In the genomic region with DNA sequence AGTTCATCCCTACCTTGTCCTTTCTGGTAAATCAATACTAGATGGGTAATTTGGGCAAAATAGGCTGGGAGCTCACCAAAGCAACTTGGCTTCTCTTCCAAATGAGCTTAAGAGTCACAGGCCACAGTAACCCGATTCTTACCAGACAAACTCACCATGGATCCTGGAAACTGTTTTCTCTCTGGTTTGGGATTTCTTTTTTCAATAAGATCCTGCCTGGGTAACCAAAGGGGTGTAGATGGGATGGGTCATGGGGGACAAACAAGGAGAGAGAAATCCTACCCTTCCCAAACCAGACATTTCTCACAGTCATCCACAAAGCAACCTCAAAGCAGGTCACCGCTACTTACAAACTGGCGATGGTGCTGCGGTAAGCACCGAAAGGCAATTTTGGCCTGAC, we compare ENCODE assay signal across 17 mouse cellular contexts.
DNase-seq lines count a peak whose midpoint lies in the region; ATAC-seq lines count a peak whose summit lies in the region.
"Had no signal": no experiment of that assay in that cellular context is flagged by ENCODE, and none has a peak within 500 bp of the region (broad histone marks: within the 10 kb centered on the region; RNA-seq: fewer than 3 reads in every experiment).

No protein-coding gene starts in this region.

- no peak overlapping the region for H3K4me3 ChIP-seq in lung, embryonic 16.5 days (ENCODE audit: low read length)
- H3K4me3 ChIP-seq in embryonic facial prominence, embryonic 14.5 days (ENCODE audit: low read depth, low read length), result no peak overlapping the region
- no peak overlapping the region for H3K4me3 ChIP-seq in embryonic facial prominence, embryonic 15.5 days (replicated peaks)
- no peak overlapping the region for H3K4me3 ChIP-seq in stomach, embryonic 16.5 days (replicated peaks; ENCODE audit: low read length)
- H3K4me3 ChIP-seq: forebrain, embryonic 13.5 days; forebrain, embryonic 15.5 days had no signal

- 87% methylated on average over 5 of the region's 5 CpGs for WGBS in lung, embryonic 16.5 days
- WGBS in embryonic facial prominence, embryonic 14.5 days, result 68% methylated on average over 5 of the region's 5 CpGs
- WGBS in embryonic facial prominence, embryonic 15.5 days, result 71% methylated on average over 5 of the region's 5 CpGs
- WGBS in stomach, embryonic 16.5 days, result 93% methylated on average over 5 of the region's 5 CpGs

- ATAC-seq in lung, embryonic 16.5 days (ENCODE audit: low read depth), result no peak
- no peak for ATAC-seq in embryonic facial prominence, embryonic 14.5 days (ENCODE audit: low read depth)
- ATAC-seq in embryonic facial prominence, embryonic 15.5 days (ENCODE audit: insufficient number of reproducible peaks, low FRiP score, low TSS enrichment, low read depth), result peak; percentile 51; the same call in 1 of the 2 replicates
- no peak for ATAC-seq in stomach, embryonic 16.5 days (ENCODE audit: insufficient read depth, low FRiP score)
- ATAC-seq: forebrain, embryonic 13.5 days; forebrain, embryonic 15.5 days; forebrain, postnatal 0 days had no signal

- no peak overlapping the region for H3K4me2 ChIP-seq in lung, embryonic 16.5 days (ENCODE audit: low read depth, low read length)
- no peak overlapping the region for H3K4me2 ChIP-seq in embryonic facial prominence, embryonic 14.5 days (ENCODE audit: low read depth, low read length)
- H3K4me2 ChIP-seq in embryonic facial prominence, embryonic 15.5 days (replicated peaks), result no peak overlapping the region
- H3K4me2 ChIP-seq in stomach, embryonic 16.5 days (ENCODE audit: low read depth, low read length), result no peak overlapping the region
- H3K4me2 ChIP-seq: forebrain, embryonic 13.5 days; forebrain, embryonic 15.5 days had no signal

- H3K27me3 ChIP-seq in lung, embryonic 16.5 days (ENCODE audit: control insufficient read depth, insufficient read depth, low read depth, low read length), result no peaks in the 10 kb centered on the region
- H3K27me3 ChIP-seq in embryonic facial prominence, embryonic 14.5 days (replicated peaks; ENCODE audit: control insufficient read depth, insufficient read depth, low read length), result no peaks in the 10 kb centered on the region
- H3K27me3 ChIP-seq in embryonic facial prominence, embryonic 15.5 days, result no peaks in the 10 kb centered on the region
- H3K27me3 ChIP-seq in stomach, embryonic 16.5 days (ENCODE audit: control insufficient read depth, insufficient read depth, low read length), result no peaks in the 10 kb centered on the region
- H3K27me3 ChIP-seq: forebrain, embryonic 15.5 days had no signal

- H3K9me3 ChIP-seq in lung, embryonic 16.5 days (ENCODE audit: control insufficient read depth, low read length), result no peaks in the 10 kb centered on the region
- no peaks in the 10 kb centered on the region for H3K9me3 ChIP-seq in embryonic facial prominence, embryonic 14.5 days (ENCODE audit: control insufficient read depth, low read length)
- no peaks in the 10 kb centered on the region for H3K9me3 ChIP-seq in embryonic facial prominence, embryonic 15.5 days (replicated peaks)
- no peaks in the 10 kb centered on the region for H3K9me3 ChIP-seq in stomach, embryonic 16.5 days (replicated peaks; ENCODE audit: control insufficient read depth, low read length)
- H3K9me3 ChIP-seq: forebrain, embryonic 13.5 days; forebrain, embryonic 15.5 days had no signal

- H3K27ac ChIP-seq in lung, embryonic 16.5 days (ENCODE audit: low read length), result 0 out of 2 replicates have a peak overlapping the region, but pooled peaks have one; percentile 23
- 0 out of 2 replicates have a peak overlapping the region, but pooled peaks have one; percentile 39 for H3K27ac ChIP-seq in embryonic facial prominence, embryonic 14.5 days (replicated peaks; ENCODE audit: low read depth, low read length)
- H3K27ac ChIP-seq in embryonic facial prominence, embryonic 15.5 days (replicated peaks), result 0 out of 2 replicates have a peak overlapping the region, but pooled peaks have one; percentile 45
- peak overlapping the region; percentile 18; the same call in 1 of the 2 replicates for H3K27ac ChIP-seq in stomach, embryonic 16.5 days (ENCODE audit: low read length)
- H3K27ac ChIP-seq: forebrain, embryonic 13.5 days; forebrain, embryonic 15.5 days had no signal

- H3K36me3 ChIP-seq in lung, embryonic 16.5 days (ENCODE audit: control insufficient read depth, insufficient read depth, low read length), result no peaks in the 10 kb centered on the region
- H3K36me3 ChIP-seq in embryonic facial prominence, embryonic 14.5 days (ENCODE audit: control insufficient read depth, insufficient read depth, low read length), result no peaks in the 10 kb centered on the region
- H3K36me3 ChIP-seq in embryonic facial prominence, embryonic 15.5 days, result no peaks in the 10 kb centered on the region
- no peaks in the 10 kb centered on the region for H3K36me3 ChIP-seq in stomach, embryonic 16.5 days (ENCODE audit: control insufficient read depth, insufficient read depth, low read length)
- H3K36me3 ChIP-seq: forebrain, embryonic 15.5 days had no signal

- H3K4me1 ChIP-seq in lung, embryonic 16.5 days (replicated peaks; ENCODE audit: control insufficient read depth, insufficient read depth, low read length), result peaks cover 3% of the 10 kb centered on the region
- no peaks in the 10 kb centered on the region for H3K4me1 ChIP-seq in embryonic facial prominence, embryonic 14.5 days (ENCODE audit: control insufficient read depth, insufficient read depth, low read length)
- 0 out of 2 replicates have a peak, but pooled peaks cover 13% of the 10 kb centered on the region for H3K4me1 ChIP-seq in embryonic facial prominence, embryonic 15.5 days
- H3K4me1 ChIP-seq in stomach, embryonic 16.5 days (ENCODE audit: control insufficient read depth, insufficient read depth, low read length), result no peaks in the 10 kb centered on the region
- H3K4me1 ChIP-seq: forebrain, embryonic 13.5 days; forebrain, embryonic 15.5 days had no signal

- H3K9ac ChIP-seq in lung, embryonic 16.5 days (ENCODE audit: low read length), result no peak overlapping the region
- H3K9ac ChIP-seq in embryonic facial prominence, embryonic 14.5 days (ENCODE audit: low read depth, low read length), result no peak overlapping the region
- no peak overlapping the region for H3K9ac ChIP-seq in embryonic facial prominence, embryonic 15.5 days
- no peak overlapping the region for H3K9ac ChIP-seq in stomach, embryonic 16.5 days (ENCODE audit: low read length)
- H3K9ac ChIP-seq: forebrain, embryonic 13.5 days; forebrain, embryonic 15.5 days; forebrain, postnatal 0 days had no signal

- DNase-seq in lung, adult 18-20 months, result no peak
- DNase-seq in embryonic facial prominence, embryonic 14.5 days (ENCODE audit: low spot score), result peak; percentile 67
- DNase-seq in cerebellum, adult 18-20 months, result no peak
- no peak for DNase-seq in frontal cortex, postnatal 36 days (ENCODE audit: low spot score in 2 of 2)
- DNase-seq: adrenal gland, adult 2 months; adrenal gland, postnatal 10 days; adrenal gland, postnatal 25 days; cerebellum, adult 11 months; cerebellum, adult 2 months; cerebellum, adult 9-10 months; cerebellum, postnatal 25 days; forebrain, postnatal 0 days had no signal
